Mouse (Mus musculus) thymus, postnatal 14 days (tissue): ENCODE data around the gene Slc6a21.
"Not testable (repeated sequence)": the region's sequence is repeated elsewhere in the genome, so short reads cannot be mapped to it uniquely, and the experiment has no call there.

Experiments used
- DNase-seq: peaks from one replicate; pipeline ENCODE4 v3.0.0; 2021

Gene Slc6a21

GRCm38 (mm10) chr7:45277136-45277760 is at the start of gene Slc6a21:
Gene Slc6a21, plus strand, starts transcription at chr7:45277513.
- peak; percentile 78 for DNase-seq

- DNase-seq, result no peak
Observed at GRCm38 (mm10) chr7:45228548-45228947, 48.8 kb upstream of the Slc6a21 start.

- no peak for DNase-seq
Observed at GRCm38 (mm10) chr7:45229046-45229445, 48.3 kb upstream of the Slc6a21 start.

GRCm38 (mm10) chr7:45229459-45230203 is 47.7 kb upstream of the Slc6a21 start:
- DNase-seq, result no peak

- no peak for DNase-seq
Observed at GRCm38 (mm10) chr7:45231192-45231591, 46.1 kb upstream of the Slc6a21 start.

GRCm38 (mm10) chr7:45231941-45232340 is 45.4 kb upstream of the Slc6a21 start:
- DNase-seq, result no peak

GRCm38 (mm10) chr7:45232716-45233465 is 44.4 kb upstream of the Slc6a21 start:
- DNase-seq, result no peak

GRCm38 (mm10) chr7:45233580-45234332 is 43.6 kb upstream of the Slc6a21 start:
- no peak for DNase-seq

- DNase-seq, result no peak
Observed at GRCm38 (mm10) chr7:45234333-45234841, 42.9 kb upstream of the Slc6a21 start.

GRCm38 (mm10) chr7:45234922-45235571 is 42.3 kb upstream of the Slc6a21 start:
- DNase-seq, result no peak

GRCm38 (mm10) chr7:45235656-45236180 is 41.6 kb upstream of the Slc6a21 start:
- no peak for DNase-seq

- DNase-seq, result peak; percentile 19
Observed at GRCm38 (mm10) chr7:45237747-45238699, 39.3 kb upstream of the Slc6a21 start.

- DNase-seq, result peak; percentile 83
Observed at GRCm38 (mm10) chr7:45238723-45239496, 38.4 kb upstream of the Slc6a21 start, which contains the start of gene Cd37. Gene Cd37, minus strand, starts transcription at chr7:45239115.

GRCm38 (mm10) chr7:45240109-45240508 is 37.2 kb upstream of the Slc6a21 start:
- no peak for DNase-seq

- DNase-seq, result no peak
Observed at GRCm38 (mm10) chr7:45240633-45241388, 36.5 kb upstream of the Slc6a21 start, which contains the start of gene Slc6a16. Gene Slc6a16, plus strand, starts transcription at chr7:45241085.

- no peak for DNase-seq
Observed at GRCm38 (mm10) chr7:45241389-45241749, 35.9 kb upstream of the Slc6a21 start.

- DNase-seq, result no peak
Observed at GRCm38 (mm10) chr7:45247666-45248065, 29.6 kb upstream of the Slc6a21 start.

- no peak for DNase-seq
Observed at GRCm38 (mm10) chr7:45253806-45254205, 23.5 kb upstream of the Slc6a21 start.

- DNase-seq, result not testable (repeated sequence)
Observed at GRCm38 (mm10) chr7:45255822-45256221, 21.5 kb upstream of the Slc6a21 start.
